ENCODE assay signal across 20 mouse cellular contexts in genomic region chr12:76476146-76476545, GRCm38 (mm10). TPM values are rescaled to one million over a fixed set of nuclear protein-coding genes. Genes with fewer than 3 reads are reported as not detected.
DNase-seq lines count a peak whose midpoint lies in the region; ATAC-seq lines count a peak whose summit lies in the region.
"Had no signal": no experiment of that assay in that cellular context is flagged by ENCODE, and none has a peak within 500 bp of the region (broad histone marks: within the 10 kb centered on the region; RNA-seq: fewer than 3 reads in every experiment).

No protein-coding gene starts in this region.

- no peaks in the 10 kb centered on the region for H3K9me3 ChIP-seq in intestine, embryonic 15.5 days
- peaks cover 3% of the 10 kb centered on the region; the same call in 1 of the 2 replicates for H3K9me3 ChIP-seq in intestine, embryonic 16.5 days (ENCODE audit: control insufficient read depth, low read length)
- H3K9me3 ChIP-seq: embryonic facial prominence, embryonic 10.5 days; embryonic facial prominence, embryonic 12.5 days; forebrain, embryonic 13.5 days; forebrain, embryonic 15.5 days had no signal

- H3K4me2 ChIP-seq in intestine, embryonic 15.5 days (replicated peaks), result no peak overlapping the region
- no peak overlapping the region for H3K4me2 ChIP-seq in intestine, embryonic 16.5 days (ENCODE audit: low read depth, low read length)
- H3K4me2 ChIP-seq: embryonic facial prominence, embryonic 12.5 days; forebrain, embryonic 13.5 days; forebrain, embryonic 15.5 days had no signal

- H3K36me3 ChIP-seq in intestine, embryonic 15.5 days, result no peaks in the 10 kb centered on the region
- H3K36me3 ChIP-seq in intestine, embryonic 16.5 days (ENCODE audit: control insufficient read depth, insufficient read depth, low read length), result no peaks in the 10 kb centered on the region
- H3K36me3 ChIP-seq: embryonic facial prominence, embryonic 10.5 days; embryonic facial prominence, embryonic 12.5 days; forebrain, embryonic 15.5 days had no signal

- WGBS in intestine, embryonic 15.5 days, result 83% methylated on average over 1 of the region's 1 CpGs
- 80% methylated on average over 1 of the region's 1 CpGs for WGBS in intestine, embryonic 16.5 days
- WGBS in large intestine, adult 2 months, result 36% methylated on average over 1 of the region's 1 CpGs

- no peak overlapping the region for H3K9ac ChIP-seq in intestine, embryonic 15.5 days
- H3K9ac ChIP-seq in intestine, embryonic 16.5 days (ENCODE audit: low read depth, low read length), result no peak overlapping the region
- H3K9ac ChIP-seq: embryonic facial prominence, embryonic 12.5 days; forebrain, embryonic 13.5 days; forebrain, embryonic 15.5 days had no signal

- peaks cover 11% of the 10 kb centered on the region for H3K4me1 ChIP-seq in intestine, embryonic 15.5 days (replicated peaks)
- peaks cover 14% of the 10 kb centered on the region; the same call in 1 of the 2 replicates for H3K4me1 ChIP-seq in intestine, embryonic 16.5 days (ENCODE audit: control insufficient read depth, insufficient read depth, low read length)
- H3K4me1 ChIP-seq: embryonic facial prominence, embryonic 12.5 days; forebrain, embryonic 13.5 days had no signal

- no peak overlapping the region for H3K27ac ChIP-seq in intestine, embryonic 15.5 days
- no peak overlapping the region for H3K27ac ChIP-seq in intestine, embryonic 16.5 days (ENCODE audit: low read length)
- H3K27ac ChIP-seq: embryonic facial prominence, embryonic 10.5 days; embryonic facial prominence, embryonic 12.5 days; forebrain, embryonic 13.5 days; forebrain, embryonic 15.5 days had no signal

- no peak overlapping the region for H3K4me3 ChIP-seq in intestine, embryonic 15.5 days (replicated peaks)
- H3K4me3 ChIP-seq in intestine, embryonic 16.5 days (ENCODE audit: low read length), result no peak overlapping the region
- H3K4me3 ChIP-seq: embryonic facial prominence, embryonic 10.5 days; embryonic facial prominence, embryonic 12.5 days; forebrain, embryonic 13.5 days; forebrain, embryonic 15.5 days had no signal

- ATAC-seq in intestine, embryonic 15.5 days, result peak; percentile 44
- ATAC-seq in intestine, embryonic 16.5 days, result peak; percentile 51
- ATAC-seq: forebrain, embryonic 13.5 days; forebrain, embryonic 15.5 days had no signal

- H3K27me3 ChIP-seq in intestine, embryonic 15.5 days (replicated peaks), result no peaks in the 10 kb centered on the region
- no peaks in the 10 kb centered on the region for H3K27me3 ChIP-seq in intestine, embryonic 16.5 days (replicated peaks; ENCODE audit: control insufficient read depth, insufficient read depth, low read length)
- H3K27me3 ChIP-seq: forebrain, embryonic 13.5 days; forebrain, embryonic 15.5 days had no signal

- DNase-seq in large intestine, adult 2 months (ENCODE audit: low read depth, low spot score), result peak; percentile 73
- DNase-seq in thymus, postnatal 4 days, result no peak
- no peak for DNase-seq in gastrocnemius, adult 8-10 months (ENCODE audit: low spot score in 2 of 2)
- DNase-seq in ovary, postnatal 14 days (ENCODE audit: low spot score), result no peak
- DNase-seq: adrenal gland, adult 2 months; adrenal gland, postnatal 10 days; adrenal gland, postnatal 25 days; cerebellum, adult 11 months; cerebellum, adult 18-20 months; cerebellum, adult 8-10 months; cerebellum, adult 9-11 months; cerebellum, postnatal 14 days had no signal

RNA-seq across cellular contexts. Expression of gene Plekhg3, which starts 54.5 kb away (rescaled TPM):
- polyA plus RNA-seq in intestine, embryonic 15.5 days (2015; fragmentation: Nextera tagmentation; extraction: Ambion mirVana), result 9.5 and 11.2 TPM in 2 replicates
- polyA plus RNA-seq in intestine, embryonic 16.5 days (2015; fragmentation: Nextera tagmentation; extraction: Ambion mirVana), result 8.8 and 9.3 TPM in 2 replicates
- 13.3 and 19.7 TPM in 2 replicates for polyA plus RNA-seq in large intestine, adult 2 months (2012; rRNA removed)
- 1 to 10 TPM; 3.6 to 5.6 (median 4.2) TPM for total RNA-seq in gastrocnemius, adult 8-10 months (2022)

RNA-seq across cellular contexts. Expression of gene Ppp1r36, which starts 58.8 kb away (rescaled TPM):
- polyA plus RNA-seq in intestine, embryonic 15.5 days (2015; fragmentation: Nextera tagmentation; extraction: Ambion mirVana), result 1.1 and 1.5 TPM in 2 replicates
- 0.99 and 1.5 TPM in 2 replicates for polyA plus RNA-seq in intestine, embryonic 16.5 days (2015; fragmentation: Nextera tagmentation; extraction: Ambion mirVana)
- not detected in 2 replicates for polyA plus RNA-seq in large intestine, adult 2 months (2012; rRNA removed)
- not detected for total RNA-seq in gastrocnemius, adult 8-10 months (2022)
- total RNA-seq: MEL had no signal
- polyA plus RNA-seq: adrenal gland, adult 2 months; C2C12 had no signal
